Mouse (Mus musculus) C2C12 (cell line): ENCODE data around the gene Psmc1.
A peak's percentile ranks its signal among the peaks of the same experiment; 100 is the strongest.

Experiments used
- CTCF ChIP-seq: IDR thresholded peaks from one replicate; pipeline ENCODE4 v1.5.1; 2011; ENCODE audit not compliant: control insufficient read depth, insufficient read depth, insufficient read length
- FOSL1 ChIP-seq: IDR thresholded peaks from one replicate; pipeline ENCODE4 v1.8.0; 2011; ENCODE audit warnings: mild to moderate bottlenecking, low read length; ENCODE audit not compliant: poor library complexity, insufficient read depth, severe bottlenecking
- MYOD1 ChIP-seq: IDR thresholded peaks from one replicate; pipeline ENCODE4 v1.6.1; 2011; ENCODE audit warnings: low read depth; ENCODE audit not compliant: control insufficient read depth, insufficient read length
- MYOG ChIP-seq: IDR thresholded peaks from one replicate; pipeline ENCODE4 v1.6.1; 2011; ENCODE audit not compliant: control insufficient read depth, insufficient read length; ENCODE audit errors: extremely low read depth

DNA sequence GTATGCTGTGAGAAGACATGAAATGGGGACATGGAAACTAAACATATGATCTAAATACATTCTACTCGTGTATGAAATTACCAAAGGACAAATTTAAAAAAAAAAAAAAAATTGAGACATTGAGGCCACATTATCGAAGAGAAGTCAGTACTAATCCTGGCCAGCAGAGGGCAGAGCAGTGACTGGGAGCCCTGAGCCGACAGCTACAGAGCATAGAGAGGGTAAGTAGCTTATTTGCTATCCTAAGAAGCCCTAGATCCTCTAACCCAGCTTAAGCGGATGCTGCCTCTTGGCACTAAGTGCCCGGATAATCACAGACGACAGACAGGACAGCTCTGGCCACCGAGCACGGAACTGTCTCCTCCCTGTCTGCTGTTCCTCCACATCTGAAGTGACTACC lies 21.7 kb downstream of the Psmc1 start:
- TF ChIP-seq FOSL1 (no peak), CTCF (peak; percentile 35), MYOG (no peak), MYOD1 (no peak)
